Mouse (Mus musculus) CH12F3 (cell line): Measurements from ENCODE around the gene Fhl3.

Experiments used
- in situ Hi-C: fragments of 300-500 bp; cut with MboI; formaldehyde crosslinking; loops from 2 replicates; pipeline ENCODE4 v1.14.3; 2020; ENCODE audit warnings: low sequenced_read_pairs

The Fhl3 gene

GRCm38 (mm10) chr4:124700248-124700971, at the start of gene Fhl3:
Gene Fhl3 (plus strand): TSS chr4:124700701.
- in situ Hi-C loops, result no loop called here

- in situ Hi-C loops, result no loop called here
These were observed 47.6 kb upstream of the Fhl3 start for GRCm38 (mm10) chr4:124652886-124653285.

- in situ Hi-C loops, result no loop called here
These were observed 44.0 kb upstream of the Fhl3 start, which contains the start of gene Pou3f1 for GRCm38 (mm10) chr4:124656518-124656853. Gene Pou3f1 (plus strand): TSS chr4:124656807.

GRCm38 (mm10) chr4:124656854-124657650, 43.4 kb upstream of the Fhl3 start:
- in situ Hi-C loops, result no loop called here

GRCm38 (mm10) chr4:124657781-124658180, 42.7 kb upstream of the Fhl3 start:
- in situ Hi-C loops, result no loop called here

- in situ Hi-C loops, result no loop called here
These were observed 42.1 kb upstream of the Fhl3 start for GRCm38 (mm10) chr4:124658412-124658851.

GRCm38 (mm10) chr4:124659251-124660217, 41.0 kb upstream of the Fhl3 start:
- in situ Hi-C loops, result no loop called here

GRCm38 (mm10) chr4:124660603-124661002, 39.9 kb upstream of the Fhl3 start:
- in situ Hi-C loops, result no loop called here

GRCm38 (mm10) chr4:124663034-124663433, 37.5 kb upstream of the Fhl3 start:
- in situ Hi-C loops, result no loop called here

- in situ Hi-C loops, result no loop called here
These were observed 36.3 kb upstream of the Fhl3 start for GRCm38 (mm10) chr4:124664185-124664584.

GRCm38 (mm10) chr4:124664604-124665003, 35.9 kb upstream of the Fhl3 start:
- in situ Hi-C loops, result no loop called here

GRCm38 (mm10) chr4:124667476-124668033, 32.9 kb upstream of the Fhl3 start:
- in situ Hi-C loops, result no loop called here

GRCm38 (mm10) chr4:124668078-124668477, 32.4 kb upstream of the Fhl3 start:
- in situ Hi-C loops, result no loop called here

GRCm38 (mm10) chr4:124670232-124670631, 30.3 kb upstream of the Fhl3 start:
- in situ Hi-C loops, result loop anchor here (10.0 kb wide), 1 partner anchor 715 kb away; no protein-coding TSS in a partner anchor

- in situ Hi-C loops, result loop anchor here (10.0 kb wide), 1 partner anchor 717 kb away; no protein-coding TSS in a partner anchor
These were observed 28.9 kb upstream of the Fhl3 start for GRCm38 (mm10) chr4:124671583-124671982.

- in situ Hi-C loops, result loop anchor here (10.0 kb wide), 1 partner anchor 718 kb away; no protein-coding TSS in a partner anchor
These were observed 27.9 kb upstream of the Fhl3 start for GRCm38 (mm10) chr4:124672347-124673320.

GRCm38 (mm10) chr4:124674334-124675032, 26.0 kb upstream of the Fhl3 start:
- in situ Hi-C loops, result loop anchor here (10.0 kb wide), 1 partner anchor 720 kb away; no protein-coding TSS in a partner anchor

- in situ Hi-C loops, result loop anchor here (10.0 kb wide), 1 partner anchor 720 kb away; no protein-coding TSS in a partner anchor
These were observed 25.5 kb upstream of the Fhl3 start for GRCm38 (mm10) chr4:124675037-124675436.
